Mouse (Mus musculus) frontal cortex, postnatal 14 days (tissue): Measurements from ENCODE around the gene Sqstm1.

Experiments used
- DNase-seq, 2 experiments: peaks; one replicate each; pipeline ENCODE4 v3.0.0; 2022; ENCODE audit warnings: low spot score in 2 of 2

Sqstm1 gene

DNA sequence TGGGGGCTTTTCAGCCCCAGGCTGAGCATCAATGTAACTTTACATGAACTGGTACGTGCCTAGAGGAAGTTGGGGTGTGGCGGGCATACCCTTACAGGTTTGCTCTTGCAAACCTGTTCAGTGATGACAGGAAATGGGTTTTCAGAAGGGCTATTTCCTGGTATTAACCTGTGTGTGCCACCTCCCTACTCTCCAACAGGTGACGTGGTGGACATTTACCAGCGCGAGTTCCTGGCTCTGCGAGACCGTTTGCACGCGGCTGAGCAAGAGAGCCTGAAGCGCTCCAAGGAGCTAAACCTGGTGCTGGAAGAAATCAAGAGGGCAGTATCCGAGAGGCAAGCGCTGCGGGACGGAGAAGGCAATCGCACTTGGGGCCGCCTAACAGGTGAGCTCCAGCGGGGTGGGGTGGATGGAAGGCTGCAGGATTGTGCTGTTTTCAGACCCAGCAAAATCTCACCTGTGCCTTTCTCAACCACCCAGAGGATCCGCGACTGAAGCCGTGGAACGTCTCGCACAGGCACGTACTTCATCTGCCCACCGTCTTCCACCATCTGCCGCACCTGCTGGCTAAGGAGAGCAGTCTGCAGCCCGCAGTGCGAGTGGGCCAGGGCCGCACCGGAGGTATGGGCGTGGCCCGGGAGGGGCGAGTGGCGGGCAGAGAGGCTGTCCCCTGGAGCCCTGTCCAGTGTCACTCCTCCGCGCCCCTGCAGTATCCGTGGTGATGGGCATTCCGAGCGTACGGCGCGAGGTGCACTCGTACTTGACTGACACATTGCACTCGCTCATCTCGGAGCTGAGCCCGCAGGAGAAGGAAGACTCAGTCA is 20.1 kb upstream of the Sqstm1 start:
- DNase-seq = no peak

DNA sequence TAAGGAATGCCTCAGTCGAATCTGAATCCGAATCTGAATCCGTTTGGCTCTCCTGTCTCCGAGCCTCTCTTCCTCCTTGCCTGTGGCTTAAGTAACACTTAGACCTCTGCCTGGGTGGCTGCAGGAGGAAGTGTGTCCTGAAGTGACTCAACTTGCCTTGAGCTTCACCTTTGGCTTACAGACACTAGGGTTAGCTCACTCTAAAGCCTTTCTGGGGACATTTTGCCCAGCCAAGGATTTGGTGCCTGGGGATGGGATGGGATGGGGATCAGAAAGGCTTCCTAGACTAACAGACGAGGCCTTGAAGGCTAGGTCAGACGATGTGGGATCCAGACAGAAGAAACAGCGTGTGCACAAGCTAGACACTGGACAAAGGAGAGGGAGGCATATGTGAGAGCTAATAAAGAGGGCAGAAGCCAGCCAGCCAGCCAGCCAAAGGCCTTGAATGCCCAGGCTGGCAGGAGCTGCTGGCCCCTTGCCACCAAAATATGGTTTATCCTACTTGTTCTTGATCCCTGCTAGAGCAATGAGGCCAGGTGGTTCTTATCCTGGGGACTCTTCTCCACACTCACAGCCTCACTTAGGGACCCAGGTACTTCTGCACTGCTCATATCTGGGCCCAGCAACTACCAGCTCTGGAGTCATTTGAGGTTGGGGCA is 18.8 kb upstream of the Sqstm1 start:
- DNase-seq = no peak

GRCm38 (mm10) chr11:50228772-50229171 is 18.1 kb upstream of the Sqstm1 start:
- DNase-seq = no peak

DNA sequence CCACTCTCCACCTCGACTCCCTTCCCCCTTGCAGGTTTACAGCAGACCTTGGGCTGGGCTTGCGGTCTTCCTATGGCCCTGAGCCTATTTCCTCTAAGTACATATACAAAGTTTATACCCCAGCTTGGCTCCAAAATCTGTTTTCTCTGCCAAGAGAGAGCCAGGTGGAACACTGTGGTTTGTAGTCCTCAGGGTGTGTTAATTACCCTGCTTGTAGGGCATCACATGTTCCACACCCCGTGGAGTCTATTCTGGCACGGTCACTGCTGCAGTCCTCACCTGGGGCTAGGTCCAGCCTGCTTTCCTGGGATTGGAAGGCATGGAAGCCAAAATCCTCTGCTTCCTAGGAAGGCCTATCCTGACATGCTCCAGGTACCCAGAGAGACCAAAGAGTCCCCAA is 17.1 kb upstream of the Sqstm1 start:
- DNase-seq = peak in 1 of 2 experiments; percentile 5

DNA sequence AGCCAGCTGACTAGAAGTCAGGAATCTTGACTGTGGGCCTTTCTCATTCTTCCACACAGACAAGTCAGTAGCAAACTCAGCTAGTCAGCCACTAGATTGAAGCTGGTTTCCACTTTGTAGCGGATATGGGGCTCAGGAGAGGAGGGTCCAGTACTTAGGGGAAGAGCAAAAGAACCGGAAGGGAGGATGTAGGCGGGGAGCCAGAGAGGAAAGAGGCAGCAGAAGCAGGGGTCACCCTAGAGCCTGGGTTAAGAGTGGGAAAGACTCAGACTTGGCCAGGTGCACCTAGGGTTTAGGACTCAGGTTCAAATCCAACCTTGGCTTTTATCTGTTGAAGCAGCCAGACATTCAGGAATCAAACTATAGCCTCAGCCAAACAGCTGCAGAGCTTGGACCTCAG is 16.6 kb upstream of the Sqstm1 start:
- peak in 1 of 2 experiments; percentile 4 for DNase-seq

- DNase-seq = peak in 1 of 2 experiments; percentile 12
Measured at GRCm38 (mm10) chr11:50226406-50226805, 15.8 kb upstream of the Sqstm1 start.

DNA sequence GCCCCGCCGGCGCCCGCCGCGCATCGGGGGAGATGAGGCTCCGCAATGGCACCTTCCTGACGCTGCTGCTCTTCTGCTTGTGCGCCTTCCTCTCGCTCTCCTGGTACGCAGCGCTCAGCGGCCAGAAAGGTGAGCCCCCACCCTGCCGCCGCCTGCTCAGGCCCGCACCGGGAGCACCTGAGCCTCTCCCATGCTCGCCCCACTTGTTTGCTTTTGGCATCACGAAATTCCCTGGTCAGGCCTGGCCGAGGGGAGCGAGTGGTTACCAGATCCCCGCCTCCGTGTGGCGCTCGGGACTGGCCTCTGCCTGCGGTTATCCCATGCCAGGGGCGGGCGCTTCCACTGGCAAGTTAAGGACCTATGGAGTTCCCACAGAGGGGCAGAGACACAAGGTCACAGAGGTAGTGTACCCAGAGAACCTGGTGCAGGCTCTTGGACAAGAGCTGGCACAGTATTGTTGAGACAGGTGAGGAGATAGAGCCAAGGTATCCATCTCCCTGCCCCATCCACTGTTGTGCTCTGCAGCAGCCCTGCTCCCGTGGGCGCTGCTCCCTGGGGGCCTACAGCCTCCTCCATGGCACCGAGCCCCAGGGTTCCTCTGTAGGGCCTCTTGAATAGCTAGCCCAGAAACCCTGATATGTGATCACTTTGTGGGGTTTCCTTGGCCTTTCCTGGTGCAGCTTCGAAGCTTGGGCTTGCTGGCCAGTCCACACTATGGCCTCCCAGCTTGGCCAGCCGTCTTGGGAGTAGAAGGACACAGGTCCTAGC is 15.2 kb upstream of the Sqstm1 start:
- DNase-seq = no peak

DNA sequence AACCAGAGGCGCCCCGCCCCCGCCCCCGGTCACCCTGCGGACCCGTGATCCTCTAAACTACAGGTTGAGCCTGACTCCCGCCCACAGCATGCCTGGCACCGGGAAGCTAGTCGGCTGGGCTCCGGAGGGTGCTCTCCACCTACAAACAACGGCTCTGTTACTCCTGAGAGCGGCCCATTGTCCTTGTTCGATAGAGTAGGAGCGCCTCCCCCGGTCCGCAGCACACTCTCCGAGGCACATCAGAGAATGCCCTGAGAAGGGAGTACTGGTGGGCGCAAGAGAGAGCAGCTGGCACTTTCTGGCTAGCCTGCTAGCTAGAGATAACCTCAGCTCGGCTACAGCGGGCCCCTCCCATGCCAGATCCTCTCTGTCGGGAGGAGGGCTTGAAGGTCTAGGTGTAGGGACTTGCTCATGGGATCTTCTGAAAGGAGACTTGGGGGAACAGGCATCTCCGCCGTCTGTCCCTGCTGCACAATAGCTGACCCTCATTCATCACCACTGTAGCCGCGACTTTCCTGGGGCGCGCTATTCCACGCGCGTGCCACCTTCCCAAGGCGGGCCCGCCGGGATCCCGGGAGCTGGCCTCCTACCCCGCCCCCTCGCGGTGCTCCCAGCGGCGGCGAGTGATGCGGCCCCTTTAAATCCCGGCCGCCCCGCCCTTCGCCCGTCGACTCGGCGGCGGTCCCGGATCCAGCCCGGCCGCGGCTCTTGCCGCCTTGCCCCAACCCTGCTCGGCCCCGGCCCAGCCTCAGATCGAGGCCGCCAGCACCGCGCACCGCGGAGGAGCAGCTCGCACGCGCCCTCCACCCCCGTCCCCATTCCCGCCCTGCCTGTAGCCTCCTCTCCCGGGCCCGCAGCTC is 14.3 kb upstream of the Sqstm1 start:
- peak; percentile 69 to 76 for DNase-seq

- DNase-seq = no peak
Measured at GRCm38 (mm10) chr11:50223783-50224662, 13.4 kb upstream of the Sqstm1 start.

DNA sequence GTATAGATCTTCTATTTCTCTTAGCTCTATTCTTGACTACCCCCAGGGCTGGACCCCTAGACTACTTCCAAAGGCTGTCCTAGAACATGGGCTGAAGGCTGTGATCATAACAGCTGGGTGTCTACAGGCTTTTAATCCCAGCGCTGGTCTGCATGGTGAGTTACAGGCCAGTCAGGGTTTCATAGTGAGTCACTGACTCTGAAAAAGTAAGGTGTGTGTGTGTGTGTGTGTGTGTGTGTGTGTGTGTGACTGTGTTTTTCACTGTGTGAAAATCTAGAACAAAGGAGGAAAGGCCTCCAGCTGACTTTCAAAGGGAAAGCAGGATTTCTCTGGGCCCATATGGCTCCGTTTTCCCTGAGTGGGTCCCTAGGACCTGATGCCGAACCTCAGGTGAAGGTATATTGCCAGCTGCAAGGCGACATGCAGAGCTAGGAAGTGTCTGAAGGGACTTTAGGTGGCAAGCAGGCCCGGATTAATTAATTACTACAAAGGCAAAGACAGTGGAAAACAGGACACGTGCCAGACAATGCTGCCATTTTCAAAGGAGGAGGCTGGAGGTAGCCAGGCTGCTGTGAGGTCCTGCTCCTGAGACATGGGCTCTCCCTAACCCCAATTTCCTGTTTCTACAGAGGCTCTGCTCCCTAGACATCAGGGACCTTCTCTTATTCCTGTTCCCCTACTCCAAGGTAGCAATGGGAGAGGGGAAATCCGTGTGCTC is 12.1 kb upstream of the Sqstm1 start:
- DNase-seq = no peak

DNA sequence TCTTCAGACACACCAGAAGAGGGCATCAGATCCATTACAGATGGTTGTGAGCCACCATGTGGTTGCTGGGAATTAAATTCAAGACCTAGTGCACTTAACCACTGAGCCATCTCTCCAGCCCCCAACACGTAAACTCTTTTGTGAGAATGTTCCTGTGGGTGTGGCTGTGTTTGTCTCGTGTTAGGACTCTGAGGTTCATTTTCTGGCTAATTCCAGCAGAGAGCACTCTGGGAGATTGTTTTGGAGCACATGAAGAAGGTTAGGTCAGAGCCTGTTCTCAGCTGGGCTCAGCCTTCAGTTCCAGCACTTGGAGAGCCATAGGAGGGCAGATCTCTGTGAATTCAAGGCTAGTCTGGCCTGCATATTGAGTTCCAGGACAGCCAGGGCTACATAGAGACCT is 9.2 kb upstream of the Sqstm1 start:
- no peak for DNase-seq

- DNase-seq = no peak
Measured at GRCm38 (mm10) chr11:50217811-50218210, 7.2 kb upstream of the Sqstm1 start.

GRCm38 (mm10) chr11:50216724-50217366 is 6.2 kb upstream of the Sqstm1 start:
- DNase-seq = no peak

- no peak for DNase-seq
Measured at GRCm38 (mm10) chr11:50215633-50216032, 5.0 kb upstream of the Sqstm1 start.

DNA sequence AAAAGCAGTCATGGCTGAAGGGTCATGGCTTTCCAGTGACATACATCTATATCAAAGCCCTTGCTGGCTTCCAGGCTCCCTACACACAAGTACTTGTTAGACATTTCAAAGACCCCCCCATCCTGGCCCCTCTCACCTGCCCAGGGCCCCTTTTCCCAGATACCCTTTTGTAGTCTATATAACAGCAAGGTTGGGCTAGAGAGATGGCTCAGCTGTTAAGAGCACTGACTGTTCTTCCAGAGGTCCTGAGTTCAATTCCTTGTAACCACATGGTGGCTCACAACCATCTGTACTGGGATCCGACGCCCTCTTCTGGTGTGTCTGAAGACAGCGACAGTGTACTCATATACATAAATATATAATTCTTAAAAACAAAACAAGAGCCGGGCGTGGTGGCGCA is 4.0 kb upstream of the Sqstm1 start:
- no peak for DNase-seq

DNA sequence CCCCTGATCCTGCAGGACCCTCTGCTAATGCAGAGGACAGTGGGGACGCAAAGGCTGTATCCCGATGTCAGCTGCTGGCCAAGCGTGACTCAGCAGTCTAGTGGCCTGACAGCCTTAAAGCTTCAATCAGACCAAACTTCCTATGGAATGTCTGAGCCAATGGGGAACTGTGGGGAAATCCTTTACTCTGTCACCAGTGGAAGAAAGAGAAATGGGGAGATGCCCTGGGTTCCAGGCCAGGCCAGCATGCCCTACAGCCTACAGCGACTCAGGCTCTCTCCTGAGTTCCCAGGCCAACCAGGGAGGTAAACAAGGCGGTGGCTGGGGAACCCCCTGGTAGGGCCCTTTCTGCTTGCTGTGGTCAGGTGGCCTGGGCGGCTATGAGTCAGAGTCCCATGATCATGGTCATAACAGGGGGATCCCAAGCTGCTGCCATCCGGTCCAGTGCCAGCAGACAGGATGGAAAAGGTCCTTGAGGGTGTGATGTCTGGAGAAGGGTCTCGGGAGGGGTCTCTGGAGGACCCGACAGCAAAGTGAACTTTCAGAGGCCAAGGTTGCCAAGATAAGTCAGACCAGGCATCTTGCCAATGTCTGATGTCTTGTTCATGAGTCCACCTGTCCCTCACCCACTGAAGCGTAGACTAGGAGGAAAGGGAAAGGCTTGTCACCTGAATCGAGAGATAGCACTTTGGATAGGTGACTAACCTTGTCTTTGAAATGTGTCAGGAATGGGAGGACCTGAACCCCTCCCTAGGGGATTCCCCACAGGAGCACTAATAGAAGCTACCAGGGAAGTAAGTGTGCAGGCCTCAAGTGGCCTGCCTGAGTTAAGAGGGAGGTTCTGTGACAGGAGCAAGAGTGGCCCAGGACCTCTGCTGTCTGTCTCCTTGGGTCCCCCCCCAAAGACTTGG is 2.5 kb upstream of the Sqstm1 start:
- DNase-seq = no peak

DNA sequence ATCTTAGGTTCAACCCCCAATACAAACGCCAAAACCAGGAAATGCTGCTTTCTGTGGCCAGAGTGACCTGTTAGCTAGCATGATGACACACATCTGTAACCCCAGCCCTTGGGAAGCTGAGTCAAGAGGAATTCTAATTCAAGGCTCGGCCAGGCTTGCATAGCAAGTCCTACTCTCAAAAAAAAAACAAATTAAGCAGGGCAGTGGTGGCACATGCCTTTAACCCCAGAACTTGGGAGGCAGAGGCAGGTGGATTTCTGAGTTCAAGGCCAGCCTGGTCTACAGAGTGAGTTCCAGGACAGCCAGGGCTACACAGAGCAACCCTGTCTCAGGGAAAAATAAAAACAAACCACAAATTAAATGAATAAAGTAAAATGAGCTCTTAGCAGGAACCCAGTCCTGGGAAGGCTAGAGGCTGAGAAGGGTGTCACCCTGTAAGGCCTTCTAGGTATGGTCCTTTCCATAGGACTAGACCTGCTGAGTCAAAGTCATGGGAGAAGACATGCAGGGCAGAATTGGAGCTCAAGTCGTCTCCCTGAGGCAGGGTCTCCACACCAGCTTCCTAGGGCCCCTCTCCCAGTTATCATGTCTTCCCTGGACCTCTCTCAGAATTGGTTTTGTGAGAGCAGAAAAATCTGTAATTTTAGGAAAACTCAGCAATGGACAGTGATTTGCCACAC is 1.6 kb upstream of the Sqstm1 start:
- DNase-seq = no peak
